Mouse (Mus musculus) cerebellum, adult 18-20 months (tissue): Measurements from ENCODE around the gene Mpdu1.
"Not testable (repeated sequence)": the region's sequence is repeated elsewhere in the genome, so short reads cannot be mapped to it uniquely, and the experiment has no call there.

Experiments used
- DNase-seq, 2 experiments: peaks; one replicate each; pipeline ENCODE4 v3.0.0; 2021

Mpdu1 gene

GRCm38 (mm10) chr11:69617805-69618204 is 44.6 kb downstream of the Mpdu1 start, which contains the start of gene Shbg:
Gene Shbg (minus strand): TSS chr11:69617905.
- no peak for DNase-seq

- DNase-seq = no peak
These were observed 45.7 kb downstream of the Mpdu1 start for GRCm38 (mm10) chr11:69616781-69617180.

- DNase-seq = not testable (repeated sequence)
These were observed 48.2 kb downstream of the Mpdu1 start for GRCm38 (mm10) chr11:69614257-69614588.

GRCm38 (mm10) chr11:69613553-69614256 is 48.7 kb downstream of the Mpdu1 start:
- peak; percentile 87 for DNase-seq

GRCm38 (mm10) chr11:69610899-69611298 is 51.5 kb downstream of the Mpdu1 start:
- DNase-seq = peak in 1 of 2 experiments; percentile 40

- no peak for DNase-seq
These were observed 53.0 kb downstream of the Mpdu1 start for GRCm38 (mm10) chr11:69609416-69609815.

GRCm38 (mm10) chr11:69608525-69608924 is 53.9 kb downstream of the Mpdu1 start:
- DNase-seq = no peak

GRCm38 (mm10) chr11:69606832-69607231 is 55.6 kb downstream of the Mpdu1 start:
- DNase-seq = no peak
